Comparison of ENCODE assay signal across 7 mouse cellular contexts in the genomic region with DNA sequence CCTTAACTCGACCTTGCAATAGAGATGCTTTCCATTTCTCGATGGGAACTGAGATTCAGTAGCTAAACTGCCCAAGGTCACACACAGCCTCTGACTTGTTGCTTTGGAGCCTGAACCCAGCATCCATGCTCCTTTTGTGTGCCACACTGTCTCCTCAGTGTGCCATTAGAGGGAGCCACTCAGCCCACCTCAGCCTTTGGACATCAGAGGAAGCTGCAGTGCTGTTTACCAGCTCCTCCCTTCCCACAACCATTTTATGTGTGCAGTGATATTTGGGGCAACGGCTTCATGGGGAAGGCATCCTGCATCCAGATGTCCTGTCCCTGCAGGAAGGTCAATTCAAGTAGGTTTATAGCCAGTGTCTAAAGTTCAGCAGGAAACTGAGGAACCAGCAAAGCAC. TPM values are rescaled to one million over a fixed set of nuclear protein-coding genes. Genes with fewer than 3 reads are reported as not detected.
A peak's percentile ranks its signal among the peaks of the same experiment; 100 is the strongest.
DNase-seq lines count a peak whose midpoint lies in the region; ATAC-seq and TF ChIP-seq lines count a peak whose summit lies in the region.

No protein-coding gene starts in this region.

- WGBS in kidney, embryonic 14.5 days = 31% methylated on average over 3 of the region's 3 CpGs
- WGBS in liver, postnatal 0 days (ENCODE audit: insufficient replicate concordance) = 24% methylated on average over 3 of the region's 3 CpGs
- WGBS in neural tube, embryonic 15.5 days = 43% methylated on average over 3 of the region's 3 CpGs

- no peak overlapping the region for H3K4me2 ChIP-seq in kidney, embryonic 14.5 days (replicated peaks; ENCODE audit: low read depth, low read length)
- no peak overlapping the region for H3K4me2 ChIP-seq in liver, postnatal 0 days (ENCODE audit: low read depth, low read length)
- no peak overlapping the region for H3K4me2 ChIP-seq in neural tube, embryonic 15.5 days

- no peaks in the 10 kb centered on the region for H3K27me3 ChIP-seq in kidney, embryonic 14.5 days (ENCODE audit: control insufficient read depth, insufficient read depth, low read length)
- no peaks in the 10 kb centered on the region for H3K27me3 ChIP-seq in liver, postnatal 0 days (ENCODE audit: insufficient read depth, low read length)
- no peaks in the 10 kb centered on the region for H3K27me3 ChIP-seq in neural tube, embryonic 15.5 days (replicated peaks)

- H3K4me1 ChIP-seq in kidney, embryonic 14.5 days (ENCODE audit: control insufficient read depth, insufficient read depth, low read length) = no peaks in the 10 kb centered on the region
- H3K4me1 ChIP-seq in ES-E14 (ENCODE audit: control insufficient read depth in 2 of 2, insufficient read depth in 2 of 2, low read length in 2 of 2, poor library complexity in 1 of 2) = 0 out of 4 replicates have a peak, but pooled peaks cover 0 to 2% of the 10 kb centered on the region in 2 experiments
- peaks cover 11% of the 10 kb centered on the region for H3K4me1 ChIP-seq in liver, postnatal 0 days (ENCODE audit: insufficient read depth)
- no peaks in the 10 kb centered on the region for H3K4me1 ChIP-seq in neural tube, embryonic 15.5 days

- DNase-seq in kidney, adult 9 months = peak; percentile 44
- DNase-seq in ES-E14 (ENCODE audit: low read depth, low spot score) = peak; percentile 42
- peak; percentile 41 for DNase-seq in liver, postnatal 0 days
- DNase-seq in thymus, postnatal 0 days (ENCODE audit: low spot score) = peak; percentile 73

- no peaks in the 10 kb centered on the region for H3K36me3 ChIP-seq in kidney, embryonic 14.5 days (ENCODE audit: control insufficient read depth, insufficient read depth, low read length)
- no peaks in the 10 kb centered on the region for H3K36me3 ChIP-seq in ES-E14 (ENCODE audit: control insufficient read depth, insufficient read depth, low read length, poor library complexity, severe bottlenecking)
- no peaks in the 10 kb centered on the region for H3K36me3 ChIP-seq in liver, postnatal 0 days (replicated peaks; ENCODE audit: insufficient read depth, low read length)
- no peaks in the 10 kb centered on the region for H3K36me3 ChIP-seq in neural tube, embryonic 15.5 days

- no peaks in the 10 kb centered on the region for H3K9me3 ChIP-seq in kidney, embryonic 14.5 days (ENCODE audit: control insufficient read depth, low read length)
- H3K9me3 ChIP-seq in ES-E14 (ENCODE audit: control insufficient read depth, insufficient read depth, low read depth, low read length) = no peaks in the 10 kb centered on the region
- no peaks in the 10 kb centered on the region for H3K9me3 ChIP-seq in liver, postnatal 0 days (ENCODE audit: low read length)
- H3K9me3 ChIP-seq in neural tube, embryonic 15.5 days (replicated peaks) = no peaks in the 10 kb centered on the region

- in situ Hi-C loops in ES-E14 (cut with MboI; ENCODE audit: low sequenced_read_pairs in 2 of 2, unreplicated experiment in 2 of 2) = no loop called here

- no peak for ATAC-seq in kidney, embryonic 14.5 days (ENCODE audit: low FRiP score, low TSS enrichment)
- peak; percentile 69 for ATAC-seq in common myeloid progenitor, adult 5-6 weeks (replicated peaks; ENCODE audit: low read depth, poor library complexity, severe bottlenecking)
- peak; percentile 50; the same call in 1 of the 2 replicates for ATAC-seq in liver, postnatal 0 days
- ATAC-seq in neural tube, embryonic 15.5 days (ENCODE audit: low FRiP score) = no peak

- H3K9ac ChIP-seq in kidney, embryonic 14.5 days (ENCODE audit: low read depth, low read length) = no peak overlapping the region
- no peak overlapping the region for H3K9ac ChIP-seq in ES-E14 (ENCODE audit: insufficient read depth, low read depth, low read length, poor library complexity, severe bottlenecking)
- H3K9ac ChIP-seq in liver, postnatal 0 days (replicated peaks) = no peak overlapping the region
- no peak overlapping the region for H3K9ac ChIP-seq in neural tube, embryonic 15.5 days (replicated peaks)

- no peak overlapping the region for H3K27ac ChIP-seq in kidney, embryonic 14.5 days (ENCODE audit: low read depth, low read length)
- no peak overlapping the region for H3K27ac ChIP-seq in ES-E14 (ENCODE audit: insufficient read depth, low read depth, low read length, poor library complexity, severe bottlenecking)
- no peak overlapping the region for H3K27ac ChIP-seq in liver, postnatal 0 days (ENCODE audit: low read depth)
- H3K27ac ChIP-seq in neural tube, embryonic 15.5 days (replicated peaks) = no peak overlapping the region

- TF ChIP-seq EP300 in liver, postnatal 0 days (IDR thresholded peaks at IDR 0.05; ENCODE audit: low read depth) = no peak

- H3K4me3 ChIP-seq in kidney, embryonic 14.5 days (ENCODE audit: low read length) = no peak overlapping the region
- H3K4me3 ChIP-seq in ES-E14 (ENCODE audit: insufficient read depth in 1 of 2, low read depth in 1 of 2, low read length in 2 of 2, poor library complexity in 1 of 2, severe bottlenecking in 1 of 2) = no peak overlapping the region
- H3K4me3 ChIP-seq in liver, postnatal 0 days (ENCODE audit: low read depth, low read length) = no peak overlapping the region
- no peak overlapping the region for H3K4me3 ChIP-seq in neural tube, embryonic 15.5 days (replicated peaks)

- peak; percentile 81 for TF ChIP-seq CTCF in liver, postnatal 0 days (IDR thresholded peaks at IDR 0.05; ENCODE audit: low read depth)

TF ChIP-seq in ES-E14, 5 proteins besides CTCF, POLR2A, EP300 and RAD21:
- TF ChIP-seq HCFC1 (IDR thresholded peaks at IDR 0.05; ENCODE audit: borderline replicate concordance, insufficient read depth, low read length) = no peak
- no peak for TF ChIP-seq MAFK (IDR thresholded peaks at IDR 0.05; ENCODE audit: insufficient read depth, low read depth, low read length)
- TF ChIP-seq ZC3H11A (IDR thresholded peaks at IDR 0.05; ENCODE audit: borderline replicate concordance, low read depth, low read length) = peak; percentile 6; the same call in 1 of the 2 replicates
- TF ChIP-seq CHD2 (IDR thresholded peaks at IDR 0.05; ENCODE audit: low read depth, low read length) = no peak

RNA-seq across cellular contexts. Expression of a gene that starts 17.3 kb away (rescaled TPM):
- 0.45 and 0.60 TPM in 2 replicates for polyA plus RNA-seq in kidney, embryonic 14.5 days (2014; fragmentation: Nextera tagmentation; extraction: Ambion mirVana)
- total RNA-seq in ES-E14 (2012; rRNA removed) = 1.4 TPM in 2 replicates
- not detected in 2 replicates for total RNA-seq in common myeloid progenitor, adult 5-6 weeks (2017)
- polyA plus RNA-seq in liver, postnatal 0 days (2015; fragmentation: Nextera tagmentation; extraction: Ambion mirVana) = not detected in 2 replicates
- polyA plus RNA-seq in thymus, postnatal 0 days (2015; fragmentation: Nextera tagmentation; extraction: Ambion mirVana) = 0.09 and 0.13 TPM in 2 replicates
- 1.3 and 1.7 TPM in 2 replicates for polyA plus RNA-seq in neural tube, embryonic 15.5 days (2015; fragmentation: Nextera tagmentation; extraction: Ambion mirVana)

RNA-seq across cellular contexts. Expression of a gene that starts 28.5 kb away (rescaled TPM):
- polyA plus RNA-seq in kidney, embryonic 14.5 days (2014; fragmentation: Nextera tagmentation; extraction: Ambion mirVana) = 20.3 and 41.6 TPM in 2 replicates
- total RNA-seq in ES-E14 (2012; rRNA removed) = 9.7 and 13.0 TPM in 2 replicates
- 46.7 and 63.1 TPM in 2 replicates for total RNA-seq in common myeloid progenitor, adult 5-6 weeks (2017)
- polyA plus RNA-seq in liver, postnatal 0 days (2015; fragmentation: Nextera tagmentation; extraction: Ambion mirVana) = 20.0 and 21.2 TPM in 2 replicates
- polyA plus RNA-seq in thymus, postnatal 0 days (2015; fragmentation: Nextera tagmentation; extraction: Ambion mirVana) = 49.2 and 53.7 TPM in 2 replicates
- polyA plus RNA-seq in neural tube, embryonic 15.5 days (2015; fragmentation: Nextera tagmentation; extraction: Ambion mirVana) = 64.7 and 68.8 TPM in 2 replicates

RNA-seq across cellular contexts. Expression of a gene that starts 49.5 kb away (rescaled TPM):
- polyA plus RNA-seq in kidney, embryonic 14.5 days (2014; fragmentation: Nextera tagmentation; extraction: Ambion mirVana) = 48.5 and 61.1 TPM in 2 replicates
- 35.6 and 39.5 TPM in 2 replicates for total RNA-seq in ES-E14 (2012; rRNA removed)
- total RNA-seq in common myeloid progenitor, adult 5-6 weeks (2017) = 61.4 and 64.8 TPM in 2 replicates
- polyA plus RNA-seq in liver, postnatal 0 days (2015; fragmentation: Nextera tagmentation; extraction: Ambion mirVana) = 28.2 and 29.3 TPM in 2 replicates
- 64.4 and 65.7 TPM in 2 replicates for polyA plus RNA-seq in thymus, postnatal 0 days (2015; fragmentation: Nextera tagmentation; extraction: Ambion mirVana)
- polyA plus RNA-seq in neural tube, embryonic 15.5 days (2015; fragmentation: Nextera tagmentation; extraction: Ambion mirVana) = 79.1 and 79.4 TPM in 2 replicates

Comparison
In these comparisons a context has a peak if more than half of its experiments do, and no peak if none do; other contexts are left out.
1. ATAC-seq: peak in common myeloid progenitor, adult 5-6 weeks (single experiment) and liver, postnatal 0 days (single experiment); none in kidney, embryonic 14.5 days (single experiment) and neural tube, embryonic 15.5 days (single experiment).
2. Peak in every context shown above with its lines, with median percentiles within 50 percentile points of each other: DNase-seq.